Mouse (Mus musculus) CH12.LX (cell line): ENCODE data around the gene Hira. TPM values are rescaled to one million over a fixed set of nuclear protein-coding genes. Genes with fewer than 3 reads are reported as not detected.
"Not testable (repeated sequence)": the region's sequence is repeated elsewhere in the genome, so short reads cannot be mapped to it uniquely, and the experiment has no call there.

ENCODE experiments used
- DNase-seq: peaks from one replicate; pipeline ENCODE4 v3.0.0-alpha.2; 2013; ENCODE audit errors: extremely low read depth
- H3K27ac ChIP-seq: 2 replicates; pipeline ENCODE4 v1.5.1; 2012; ENCODE audit warnings: low read depth, mild to moderate bottlenecking, control low read depth, moderate library complexity; ENCODE audit not compliant: insufficient read depth
- H3K27me3 ChIP-seq: replicated peaks from 2 replicates; pipeline ENCODE3; 2012; ENCODE audit warnings: inconsistent platforms
- H3K36me3 ChIP-seq, 2 experiments: replicated peaks in 1 of 2; 2 replicates each; pipeline versions ENCODE3 to v1.6.1; 2012; ENCODE audit warnings: inconsistent platforms in 1 of 2, low read length in 1 of 2, mild to moderate bottlenecking in 1 of 2, mixed read lengths in 1 of 2, moderate library complexity in 1 of 2; ENCODE audit not compliant: control insufficient read depth in 1 of 2, insufficient read depth in 1 of 2
- H3K4me1 ChIP-seq, 2 experiments: 2 replicates each; pipeline ENCODE4 v1.6.1; 2012; ENCODE audit warnings: inconsistent platforms in 1 of 2, moderate library complexity in 1 of 2; ENCODE audit not compliant: insufficient read depth in 2 of 2, control insufficient read depth in 1 of 2
- H3K4me2 ChIP-seq: 2 replicates; pipeline ENCODE4 v1.6.1; 2012; ENCODE audit warnings: low read depth, mild to moderate bottlenecking, control low read depth; ENCODE audit not compliant: poor library complexity, insufficient read depth, severe bottlenecking
- H3K4me3 ChIP-seq, 3 experiments: fragments of 150-350 bp in 1 of 3; sonication (generic) in 1 of 3; replicated peaks in 1 of 3; 2 replicates each; pipeline versions ENCODE3 to v1.5.1; 2011 to 2012; ENCODE audit warnings: low read depth in 2 of 3, low read length in 2 of 3, mild to moderate bottlenecking in 2 of 3, moderate library complexity in 2 of 3, control low read depth in 1 of 3, improper control_type of control experiment in 1 of 3, inconsistent platforms in 1 of 3, mixed read lengths in 1 of 3; ENCODE audit not compliant: poor library complexity in 1 of 3
- H3K79me2 ChIP-seq: replicated peaks from 2 replicates; pipeline ENCODE4 v1.6.1; 2012; ENCODE audit warnings: mild to moderate bottlenecking, moderate library complexity; ENCODE audit not compliant: control insufficient read depth, poor library complexity, insufficient read depth, severe bottlenecking; ENCODE audit errors: extremely low read depth
- H3K9ac ChIP-seq: 2 replicates; pipeline ENCODE4 v1.6.1; 2012; ENCODE audit warnings: low read depth, mild to moderate bottlenecking, control low read depth, moderate library complexity; ENCODE audit not compliant: insufficient read depth
- H3K9me3 ChIP-seq: replicated peaks from 2 replicates; pipeline ENCODE3; 2012; ENCODE audit warnings: low read length, inconsistent platforms, mixed read lengths
- CTCF ChIP-seq, 2 experiments: IDR thresholded peaks in 1 of 2; conservative IDR thresholded peaks in 1 of 2; 2 replicates each; pipeline ENCODE4 v1.5.1; 2011 to 2012; ENCODE audit warnings: low read depth in 2 of 2, low read length in 2 of 2, improper control_type of control experiment in 1 of 2, inconsistent platforms in 1 of 2, mild to moderate bottlenecking in 1 of 2, moderate library complexity in 1 of 2
- E2F4 ChIP-seq: IDR thresholded peaks from 2 replicates; pipeline ENCODE4 v1.6.1; 2011; ENCODE audit warnings: low read depth, low read length, improper control_type of control experiment; ENCODE audit not compliant: insufficient replicate concordance
- EP300 ChIP-seq: IDR thresholded peaks from 2 replicates; pipeline ENCODE4 v1.6.1; 2011; ENCODE audit warnings: low read length, improper control_type of control experiment
- ETS1 ChIP-seq: conservative IDR thresholded peaks from 2 replicates; pipeline ENCODE4 v1.6.1; 2012; ENCODE audit warnings: low read depth, mild to moderate bottlenecking, inconsistent platforms, low read length, improper control_type of control experiment, moderate library complexity
- HCFC1 ChIP-seq: IDR thresholded peaks from 2 replicates; pipeline ENCODE4 v1.6.1; 2012; ENCODE audit warnings: low read depth, mild to moderate bottlenecking, inconsistent platforms, low read length, improper control_type of control experiment
- IRF4 ChIP-seq: IDR thresholded peaks from 2 replicates; pipeline ENCODE4 v1.6.1; 2014; ENCODE audit warnings: low read depth, mild to moderate bottlenecking, inconsistent platforms, low read length, improper control_type of control experiment
- JUND ChIP-seq: conservative IDR thresholded peaks from 2 replicates; pipeline ENCODE4 v1.6.1; 2011; ENCODE audit warnings: low read depth, low read length, improper control_type of control experiment
- KAT2A ChIP-seq: IDR thresholded peaks from 2 replicates; pipeline ENCODE4 v1.6.1; 2012; ENCODE audit warnings: low read length, improper control_type of control experiment, inconsistent platforms; ENCODE audit not compliant: insufficient replicate concordance
- MAFK ChIP-seq: IDR thresholded peaks from 2 replicates; pipeline ENCODE4 v1.6.1; 2011; ENCODE audit warnings: low read length, improper control_type of control experiment; ENCODE audit not compliant: insufficient replicate concordance
- MAX ChIP-seq: IDR thresholded peaks from 2 replicates; pipeline ENCODE4 v1.6.1; 2011; ENCODE audit warnings: low read length, improper control_type of control experiment
- MAZ ChIP-seq: IDR thresholded peaks from 2 replicates; pipeline ENCODE4 v1.6.1; 2012; ENCODE audit warnings: low read depth, mild to moderate bottlenecking, inconsistent platforms, low read length, improper control_type of control experiment, moderate library complexity
- MEF2A ChIP-seq: IDR thresholded peaks from 2 replicates; pipeline ENCODE4 v1.6.1; 2014; ENCODE audit warnings: low read depth, mild to moderate bottlenecking, inconsistent platforms, low read length, improper control_type of control experiment, borderline replicate concordance
- MXI1 ChIP-seq: IDR thresholded peaks from 2 replicates; pipeline ENCODE4 v1.6.1; 2011; ENCODE audit warnings: mild to moderate bottlenecking, low read depth, low read length, improper control_type of control experiment
- MYC ChIP-seq: IDR thresholded peaks from 2 replicates; pipeline ENCODE4 v1.6.1; 2011; ENCODE audit warnings: low read depth, mild to moderate bottlenecking, improper control_type of control experiment, low read length
- NELFE ChIP-seq: IDR thresholded peaks from 2 replicates; pipeline ENCODE4 v1.6.1; 2011; ENCODE audit warnings: low read depth, low read length, improper control_type of control experiment
- PAX5 ChIP-seq: IDR thresholded peaks from 2 replicates; pipeline ENCODE4 v1.6.1; 2012; ENCODE audit warnings: low read length, inconsistent platforms, mixed read lengths
- RAD21 ChIP-seq: IDR thresholded peaks from 2 replicates; pipeline ENCODE4 v1.6.1; 2011; ENCODE audit warnings: low read depth, mild to moderate bottlenecking, low read length, improper control_type of control experiment, moderate library complexity
- RCOR1 ChIP-seq: conservative IDR thresholded peaks from 2 replicates; pipeline ENCODE4 v1.6.1; 2012; ENCODE audit warnings: low read depth, mild to moderate bottlenecking, inconsistent platforms, low read length, improper control_type of control experiment
- SIN3A ChIP-seq: IDR thresholded peaks from 2 replicates; pipeline ENCODE4 v1.6.1; 2012; ENCODE audit warnings: low read length, improper control_type of control experiment, inconsistent platforms
- SMC3 ChIP-seq: IDR thresholded peaks from 2 replicates; pipeline ENCODE4 v1.6.1; 2011; ENCODE audit warnings: low read depth, low read length, improper control_type of control experiment
- TBP ChIP-seq: conservative IDR thresholded peaks from 2 replicates; pipeline ENCODE4 v1.6.1; 2011; ENCODE audit warnings: low read depth, low read length, improper control_type of control experiment
- TCF12 ChIP-seq: IDR thresholded peaks from 2 replicates; pipeline ENCODE4 v1.6.1; 2014; ENCODE audit warnings: low read depth, mild to moderate bottlenecking, inconsistent platforms, low read length, improper control_type of control experiment
- UBTF ChIP-seq: IDR thresholded peaks from 2 replicates; pipeline ENCODE4 v1.6.1; 2012; ENCODE audit warnings: low read depth, mild to moderate bottlenecking, inconsistent platforms, low read length, improper control_type of control experiment, moderate library complexity
- USF1 ChIP-seq: IDR thresholded peaks from 2 replicates; pipeline ENCODE4 v1.6.1; 2014; ENCODE audit warnings: low read depth, mild to moderate bottlenecking, inconsistent platforms, low read length, improper control_type of control experiment
- USF2 ChIP-seq: conservative IDR thresholded peaks from 2 replicates; pipeline ENCODE4 v1.6.1; 2011; ENCODE audit warnings: low read depth, low read length, improper control_type of control experiment
- ZC3H11A ChIP-seq: IDR thresholded peaks from 2 replicates; pipeline ENCODE4 v1.6.1; 2012; ENCODE audit warnings: low read depth, mild to moderate bottlenecking, inconsistent platforms, low read length, improper control_type of control experiment
- ZMIZ1 ChIP-seq: IDR thresholded peaks from 2 replicates; pipeline ENCODE4 v1.6.1; 2012; ENCODE audit warnings: low read depth, mild to moderate bottlenecking, inconsistent platforms, low read length, improper control_type of control experiment
- ZNF384 ChIP-seq: IDR thresholded peaks from 2 replicates; pipeline ENCODE4 v1.6.1; 2012; ENCODE audit warnings: low read depth, low read length, improper control_type of control experiment, inconsistent platforms
- dilution Hi-C: fragments of 300-500 bp; cut with MboI; formaldehyde crosslinking; loops from 2 replicates; pipeline ENCODE4 v1.14.3; 2020; ENCODE audit warnings: low sequenced_read_pairs; ENCODE audit not compliant: extremely low pct_unique_long_range_greater_than_20kb, extremely low pct_ligation_motif_present
- in situ Hi-C: fragments of 300-500 bp; cut with MboI; formaldehyde crosslinking; loops from 3 replicates; pipeline ENCODE4 v1.14.3; 2019; ENCODE audit warnings: low sequenced_read_pairs, low pct_ligation_motif_present, low pct_unique_long_range_greater_than_20kb, mixed read lengths
- polyA plus RNA-seq: library from polyadenylated mRNA; unstranded; fragments of >175 nt; gene quantifications from 2 replicates; pipeline ENCODE4 v1.2.1, GENCODE M21; 2012; ENCODE audit warnings: low read depth; ENCODE audit not compliant: insufficient read length
- total RNA-seq, 2 experiments: library from RNA; depleted of rRNA; stranded (reverse); fragments of 300-350 nt in 1 of 2; fragments of >200 nt in 1 of 2; gene quantifications; 2 replicates each; pipeline ENCODE4 v1.2.3; 2012 to 2014

Hira gene
- total and polyA plus RNA-seq, 3 experiments: 45.8 to 187 (median 125) TPM

DNA sequence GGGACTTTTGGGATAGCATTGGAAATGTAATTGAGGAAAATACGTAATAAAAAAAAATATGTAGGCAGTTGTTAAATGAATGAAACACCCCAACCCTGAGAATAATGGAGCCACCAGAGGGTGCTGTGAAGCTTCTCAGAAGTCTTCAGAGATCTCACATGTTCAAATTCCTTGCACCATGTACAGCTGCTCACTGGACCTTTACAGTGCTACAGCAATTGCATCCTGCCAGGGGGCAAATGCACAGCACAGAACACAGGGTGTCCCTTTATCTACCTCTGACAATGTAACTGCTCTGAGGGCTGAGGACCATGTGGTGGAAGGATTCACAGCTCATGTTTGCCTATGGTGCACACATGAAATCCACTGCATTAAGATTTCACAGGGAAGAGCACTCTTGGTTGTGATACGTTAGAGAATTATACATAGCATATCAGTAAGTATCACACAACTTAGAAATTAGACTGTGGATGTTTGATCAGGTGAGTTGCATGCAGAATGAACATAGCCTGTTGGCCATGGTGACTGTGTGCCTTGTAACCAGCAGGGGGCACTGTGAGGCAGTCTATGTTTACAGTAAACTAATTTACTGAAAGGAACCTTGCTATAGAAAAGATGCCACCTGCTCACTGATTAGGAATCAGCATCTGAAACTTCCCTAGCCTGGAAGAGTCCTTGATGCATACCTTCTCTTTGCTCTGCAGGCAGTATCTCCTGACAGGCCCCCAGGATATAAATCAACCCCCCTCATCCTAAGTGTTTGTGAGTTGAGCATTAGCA, 126.0 kb downstream of the Hira start:
- dilution Hi-C loops, H3K27me3 ChIP-seq: not testable (repeated sequence)
- peak overlapping the region; percentile 83 for H3K27ac ChIP-seq

DNA sequence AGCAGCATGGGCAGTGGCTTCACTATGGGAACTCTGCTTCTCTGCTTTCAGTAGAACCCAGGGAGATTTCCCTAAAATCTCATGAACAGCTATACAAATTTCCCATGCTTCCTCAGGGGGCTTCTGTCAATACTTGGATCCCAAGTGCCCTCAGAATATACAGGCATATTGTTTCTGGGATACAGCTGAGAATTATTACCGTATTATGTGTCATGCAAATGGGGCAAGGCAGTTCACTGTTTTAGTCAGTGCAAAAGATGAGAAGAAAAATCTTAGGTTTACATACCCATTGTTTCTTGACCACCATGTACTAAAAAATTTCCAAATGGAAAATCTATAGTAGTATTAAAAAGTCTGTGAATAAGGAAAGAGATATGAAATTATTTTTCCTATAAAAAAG, 126.9 kb downstream of the Hira start:
- Histone ChIP-seq H3K79me2 (no peaks in the 10 kb centered on the region), H3K27me3 (no peaks in the 10 kb centered on the region), H3K4me3 (no peak overlapping the region), H3K9me3 (peaks cover 4% of the 10 kb centered on the region), H3K4me2 (peak overlapping the region; percentile 54; the same call in 1 of the 2 replicates)
- no peak for DNase-seq
- peak; percentile 34; the same call in 1 of the 2 replicates for TF ChIP-seq TCF12
- no peak; the same call in 1 of the 2 replicates for TF ChIP-seq RAD21
- no peak for TF ChIP-seq MAZ
- TF ChIP-seq KAT2A: no peak
- TF ChIP-seq ETS1: no peak; the same call in 1 of the 2 replicates
- TF ChIP-seq CTCF (conservative IDR thresholded peaks at IDR 0.05 in 1 of 2, IDR thresholded peaks at IDR 0.05 in 1 of 2; ENCODE audit: low read depth in 2 of 2, low read length in 2 of 2): no peak
- peak; percentile 89; the same call in 1 of the 2 replicates for TF ChIP-seq MAFK
- TF ChIP-seq E2F4: no peak
- TF ChIP-seq ZMIZ1: no peak
- no peak for TF ChIP-seq HCFC1
- TF ChIP-seq NELFE: no peak
- no peak for TF ChIP-seq MXI1
- TF ChIP-seq PAX5: no peak
- TF ChIP-seq USF2: no peak
- TF ChIP-seq ZC3H11A: no peak
- no peak for TF ChIP-seq ZNF384
- TF ChIP-seq USF1: no peak
- no peak for TF ChIP-seq UBTF
- TF ChIP-seq IRF4: peak; percentile 75; the same call in 1 of the 2 replicates
- TF ChIP-seq MEF2A: no peak
- TF ChIP-seq EP300: peak; percentile 64
- TF ChIP-seq TBP: no peak
- TF ChIP-seq, all 38 proteins: peak for 4
- dilution Hi-C loops (no loop called here), in situ Hi-C loops (loop anchor here (5.0 to 10.0 kb wide), 2 partner anchors 61 to 259 kb away; no protein-coding TSS in a partner anchor)
- peaks cover 20 to 69% of the 10 kb centered on the region in 2 experiments for H3K4me1 ChIP-seq
- peak overlapping the region; percentile 83 for H3K27ac ChIP-seq
- peak overlapping the region; percentile 1 for H3K9ac ChIP-seq
- H3K36me3 ChIP-seq: peaks cover 0 to 34% of the 10 kb centered on the region in 2 experiments

More for the DNA sequence above, 126.0 kb downstream of the Hira start:
- peak; percentile 87 for DNase-seq
- peaks cover 0 to 34% of the 10 kb centered on the region in 2 experiments for H3K36me3 ChIP-seq
- peak overlapping the region in 1 of 3 experiments; percentile 3 for H3K4me3 ChIP-seq
- H3K9ac ChIP-seq: peak overlapping the region; percentile 24
- H3K9me3 ChIP-seq, H3K79me2 ChIP-seq: not testable (repeated sequence)
- in situ Hi-C loops: loop anchor here (5.0 to 10.0 kb wide), 2 partner anchors 62 to 260 kb away; no protein-coding TSS in a partner anchor
- TF ChIP-seq ZNF384: 0 out of 2 replicates have a peak, but pooled peaks have one; percentile 35
- TF ChIP-seq CTCF (conservative IDR thresholded peaks at IDR 0.05 in 1 of 2, IDR thresholded peaks at IDR 0.05 in 1 of 2; ENCODE audit: low read depth in 2 of 2, low read length in 2 of 2): peak; percentile 87 to 89
- peak; percentile 42; the same call in 1 of the 2 replicates for TF ChIP-seq RCOR1
- TF ChIP-seq EP300: peak; percentile 32; the same call in 1 of the 2 replicates
- TF ChIP-seq MAZ: 0 out of 2 replicates have a peak, but pooled peaks have one; percentile 72
- TF ChIP-seq SMC3: peak; percentile 89
- TF ChIP-seq IRF4: peak; percentile 67
- TF ChIP-seq E2F4: 0 out of 2 replicates have a peak, but pooled peaks have one; percentile 18
- peak; percentile 20 for TF ChIP-seq TCF12
- 0 out of 2 replicates have a peak, but pooled peaks have one; percentile 26 for TF ChIP-seq SIN3A
- peak; percentile 79 for TF ChIP-seq ZC3H11A
- TF ChIP-seq MAX: peak; percentile 60
- TF ChIP-seq RAD21: peak; percentile 84
- TF ChIP-seq MXI1: peak; percentile 23; the same call in 1 of the 2 replicates
- TF ChIP-seq JUND: peak; percentile 49; the same call in 1 of the 2 replicates
- peak; percentile 85 for TF ChIP-seq MYC
- H3K4me2 ChIP-seq: peak overlapping the region; percentile 4; the same call in 1 of the 2 replicates
- peaks cover 20 to 62% of the 10 kb centered on the region in 2 experiments for H3K4me1 ChIP-seq
